Mouse (Mus musculus) hindbrain, embryonic 11.5 days (tissue): ENCODE results near the gene 1810055G02Rik. TPM values are rescaled to one million over a fixed set of nuclear protein-coding genes. Genes with fewer than 3 reads are reported as not detected.
A peak's percentile ranks its signal among the peaks of the same experiment; 100 is the strongest.

ENCODE experiments used
- ATAC-seq: fragments of 200-750 bp; cut with Nextera tagmentation; 2 replicates; pipeline ENCODE4 v1.8.0; 2017; ENCODE audit warnings: mild to moderate bottlenecking, moderate TSS enrichment, moderate library complexity; ENCODE audit not compliant: low FRiP score
- DNase-seq: peaks from one replicate; pipeline ENCODE4 v3.0.0-alpha.2; 2015; ENCODE audit warnings: low spot score
- H3K27ac ChIP-seq: fragments of 300-500 bp; sonication (generic); 2 replicates; pipeline ENCODE4 v1.5.1; 2014; ENCODE audit warnings: mild to moderate bottlenecking, low read depth, low read length
- H3K27me3 ChIP-seq: fragments of 300-500 bp; sonication (generic); 2 replicates; pipeline ENCODE4 v1.6.1; 2014; ENCODE audit warnings: mild to moderate bottlenecking, low read length, moderate library complexity, mixed read lengths; ENCODE audit not compliant: control insufficient read depth, insufficient read depth
- H3K36me3 ChIP-seq: fragments of 300-500 bp; sonication (generic); 2 replicates; pipeline ENCODE4 v1.6.1; 2014; ENCODE audit warnings: mild to moderate bottlenecking, low read length, moderate library complexity, mixed read lengths; ENCODE audit not compliant: control insufficient read depth, insufficient read depth
- H3K4me1 ChIP-seq: fragments of 300-500 bp; sonication (generic); replicated peaks from 2 replicates; pipeline ENCODE4 v1.6.1; 2014; ENCODE audit warnings: low read length, mixed read lengths; ENCODE audit not compliant: control insufficient read depth, insufficient read depth
- H3K4me2 ChIP-seq: fragments of 300-500 bp; sonication (generic); replicated peaks from 2 replicates; pipeline ENCODE4 v1.6.1; 2014; ENCODE audit warnings: mild to moderate bottlenecking, low read depth, low read length
- H3K4me3 ChIP-seq: fragments of 300-500 bp; sonication (generic); 2 replicates; pipeline ENCODE4 v1.5.1; 2014; ENCODE audit warnings: low read depth, low read length
- H3K9ac ChIP-seq: fragments of 300-500 bp; sonication (generic); 2 replicates; pipeline ENCODE4 v1.6.1; 2014; ENCODE audit warnings: low read depth, low read length
- H3K9me3 ChIP-seq: fragments of 300-500 bp; sonication (generic); 2 replicates; pipeline ENCODE4 v1.6.1; 2016; ENCODE audit warnings: low read length; ENCODE audit not compliant: control insufficient read depth
- WGBS: fragments of 180-500 bp; shearing (Covaris S2); extraction: QIAGEN DNeasy Blood & Tissue Kit; methylation state at CpG from one replicate; pipeline ENCODE4 v1.1.7; 2014; 5-methylcytosine and 5-hydroxymethylcytosine counted together
- polyA plus RNA-seq: library from polyadenylated mRNA; unstranded; fragments of >200 nt; fragmentation: Nextera tagmentation; extraction: Ambion mirVana; gene quantifications from 2 replicates; pipeline ENCODE4 v1.2.1, GENCODE M21; 2014

The 1810055G02Rik gene
- polyA plus RNA-seq, 1 experiment from 2014 or later, result 39.4 TPM

- no peaks in the 10 kb centered on the region for H3K9me3 ChIP-seq
- no peaks in the 10 kb centered on the region for H3K36me3 ChIP-seq
- ATAC-seq (peak; percentile 41; the same call in 1 of the 2 replicates), DNase-seq (no peak)
- under 1% methylated on average over 39 of the region's 39 CpGs for WGBS
- H3K4me1 ChIP-seq, result peaks cover 4% of the 10 kb centered on the region; the same call in 1 of the 2 replicates
- no peaks in the 10 kb centered on the region for H3K27me3 ChIP-seq
- peak within 1 kb of the TSS; percentile 100 for H3K4me3 ChIP-seq
- H3K9ac ChIP-seq, result peak within 1 kb of the TSS; percentile 100
- H3K4me2 ChIP-seq, result peak within 1 kb of the TSS; percentile 90
- peak within 1 kb of the TSS; percentile 100 for H3K27ac ChIP-seq
Observed at GRCm38 (mm10) chr19:3767276-3767780, 59.2 kb downstream of the 1810055G02Rik start, which contains the start of gene Kmt5b. TSS of gene Kmt5b (plus strand) at chr19:3767421.

Other genes with a start within 250 kb of the 1810055G02Rik start
- 74.8 and 82.5 TPM in 2 replicates for gene Ppp6r3, start 132.5 kb upstream of the 1810055G02Rik start, polyA plus RNA-seq
- gene Lrp5, start 21.7 kb upstream of the 1810055G02Rik start, polyA plus RNA-seq, result 3.0 and 5.1 TPM in 2 replicates
- 43.9 and 52.7 TPM in 2 replicates for gene Kmt5b, start 59.1 kb downstream of the 1810055G02Rik start, polyA plus RNA-seq
- gene Chka, start 143.5 kb downstream of the 1810055G02Rik start, polyA plus RNA-seq, result 50.3 and 63.7 TPM in 2 replicates
- 10.7 and 11.6 TPM in 2 replicates for gene Tcirg1, start 198.8 kb downstream of the 1810055G02Rik start, polyA plus RNA-seq
- 240 and 258 TPM in 2 replicates for gene Ndufs8, start 204.5 kb downstream of the 1810055G02Rik start, polyA plus RNA-seq
- gene Aldh3b1, start 221.5 kb downstream of the 1810055G02Rik start, polyA plus RNA-seq, result 0.59 and 1.4 TPM in 2 replicates
- 5.1 and 6.4 TPM in 2 replicates for gene Unc93b1, start 226.9 kb downstream of the 1810055G02Rik start, polyA plus RNA-seq